Mouse (Mus musculus) limb, embryonic 11.5 days (tissue): Measurements from ENCODE around the gene Mmgt1. TPM values are rescaled to one million over a fixed set of nuclear protein-coding genes. Genes with fewer than 3 reads are reported as not detected.
A peak's percentile ranks its signal among the peaks of the same experiment; 100 is the strongest.

Experiments
- ATAC-seq: fragments of 200-750 bp; cut with Nextera tagmentation; 2 replicates; pipeline ENCODE4 v1.8.0; 2017; ENCODE audit warnings: low read depth; ENCODE audit not compliant: insufficient number of reproducible peaks, low FRiP score, low TSS enrichment
- DNase-seq: peaks from one replicate; pipeline ENCODE4 v3.0.0-alpha.2; 2015; ENCODE audit warnings: low spot score
- H3K27ac ChIP-seq: fragments of 300-500 bp; sonication (generic); replicated peaks from 2 replicates; pipeline ENCODE4 v1.5.1; 2014; ENCODE audit warnings: low read depth, mild to moderate bottlenecking, low read length
- H3K27me3 ChIP-seq: fragments of 300-500 bp; sonication (generic); 2 replicates; pipeline ENCODE4 v1.6.1; 2014; ENCODE audit warnings: mild to moderate bottlenecking, low read length, mixed read lengths; ENCODE audit not compliant: control insufficient read depth, insufficient read depth
- H3K36me3 ChIP-seq: fragments of 300-500 bp; sonication (generic); 2 replicates; pipeline ENCODE4 v1.6.1; 2014; ENCODE audit warnings: mild to moderate bottlenecking, low read length, moderate library complexity, mixed read lengths; ENCODE audit not compliant: control insufficient read depth, insufficient read depth
- H3K4me1 ChIP-seq: fragments of 300-500 bp; sonication (generic); 2 replicates; pipeline ENCODE4 v1.6.1; 2014; ENCODE audit warnings: low read length, mixed read lengths; ENCODE audit not compliant: control insufficient read depth, insufficient read depth
- H3K4me2 ChIP-seq: fragments of 300-500 bp; sonication (generic); 2 replicates; pipeline ENCODE4 v1.6.1; 2014; ENCODE audit warnings: low read depth, mild to moderate bottlenecking, moderate library complexity; ENCODE audit not compliant: severe bottlenecking
- H3K4me3 ChIP-seq: fragments of 300-500 bp; sonication (generic); 2 replicates; pipeline ENCODE4 v1.5.1; 2014; ENCODE audit warnings: low read depth, low read length
- H3K9ac ChIP-seq: fragments of 300-500 bp; sonication (generic); 2 replicates; pipeline ENCODE4 v1.6.1; 2014; ENCODE audit warnings: mild to moderate bottlenecking, low read length
- H3K9me3 ChIP-seq: fragments of 300-500 bp; sonication (generic); 2 replicates; pipeline ENCODE4 v1.6.1; 2016; ENCODE audit warnings: low read length; ENCODE audit not compliant: control insufficient read depth
- WGBS: fragments of 180-500 bp; shearing (Covaris S2); extraction: QIAGEN DNeasy Blood & Tissue Kit; methylation state at CpG from one replicate; pipeline ENCODE4 v1.1.7; 2014; 5-methylcytosine and 5-hydroxymethylcytosine counted together
- polyA plus RNA-seq: library from polyadenylated mRNA; unstranded; fragments of >200 nt; fragmentation: Nextera tagmentation; extraction: Ambion mirVana; gene quantifications from 2 replicates; pipeline ENCODE4 v1.2.1, GENCODE M21; 2014

Mmgt1 gene
- 34.5 and 41.4 TPM in 2 replicates for polyA plus RNA-seq

- WGBS = 15% methylated on average over 37 of the region's 44 CpGs
- H3K9me3 ChIP-seq = no peaks in the 10 kb centered on the region
- H3K27me3 ChIP-seq = no peaks in the 10 kb centered on the region
- H3K4me2 ChIP-seq = peak within 1 kb of the TSS; percentile 42
- peak; percentile 97 for ATAC-seq
- peak within 1 kb of the TSS; percentile 85 for H3K9ac ChIP-seq
- peak within 1 kb of the TSS; percentile 65 for H3K4me3 ChIP-seq
- H3K36me3 ChIP-seq = no peaks in the 10 kb centered on the region
- DNase-seq = peak; percentile 88
- no peak within 1 kb of the TSS for H3K27ac ChIP-seq
- no peaks in the 10 kb centered on the region for H3K4me1 ChIP-seq
These were observed at the start of gene Mmgt1 for GRCm38 (mm10) chrX:56597887-56598640. TSS of gene Mmgt1 (minus strand) at chrX:56598069.

DNA sequence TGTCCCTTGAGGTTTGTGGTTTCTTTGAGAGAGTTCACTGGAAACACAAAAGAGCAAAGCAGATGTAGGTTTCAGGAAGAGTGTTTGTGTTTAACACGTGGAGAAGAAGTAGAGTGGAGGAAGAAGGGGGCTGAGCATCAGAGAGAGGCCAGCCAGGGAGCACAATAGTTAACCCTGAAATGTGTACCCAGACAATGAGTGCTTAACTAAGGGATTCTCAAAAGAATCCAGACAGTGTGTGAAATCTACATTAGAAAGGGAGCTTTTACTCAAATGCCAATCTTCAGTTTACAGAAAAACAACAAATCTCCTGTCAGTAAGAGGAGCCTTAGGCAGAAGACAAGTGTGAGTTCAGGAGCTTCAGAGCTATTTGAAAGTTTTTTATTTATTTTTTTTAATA lies 42.2 kb upstream of the Mmgt1 start:
- Histone ChIP-seq H3K9me3 (no peaks in the 10 kb centered on the region), H3K4me1 (no peaks in the 10 kb centered on the region), H3K27ac (no peak overlapping the region), H3K9ac (no peak overlapping the region), H3K36me3 (no peaks in the 10 kb centered on the region), H3K4me2 (no peak overlapping the region), H3K27me3 (no peaks in the 10 kb centered on the region), H3K4me3 (no peak overlapping the region)
- DNase-seq (no peak), ATAC-seq (no peak)
- WGBS = 24% methylated on average over 1 of the region's 1 CpGs

DNA sequence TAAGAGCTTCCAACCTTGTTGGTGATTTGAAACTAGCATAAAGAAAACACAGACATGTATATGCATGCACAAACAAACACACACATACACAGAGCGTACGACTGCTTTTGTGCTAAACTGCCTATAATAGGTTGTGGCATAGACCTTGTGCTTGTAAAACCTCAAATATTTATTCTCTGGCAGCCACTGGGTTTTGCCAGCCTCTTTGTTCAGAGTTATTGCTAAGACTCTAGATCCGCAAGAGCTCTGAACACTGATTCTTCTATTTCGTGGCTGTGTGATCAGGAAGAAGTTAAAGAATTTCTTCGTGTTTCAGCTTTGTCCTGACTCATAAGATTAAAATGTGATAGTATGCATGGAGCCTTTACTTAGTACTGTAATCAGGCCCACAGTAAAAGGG lies 38.3 kb upstream of the Mmgt1 start:
- WGBS = 90% methylated on average over 5 of the region's 5 CpGs
- no peaks in the 10 kb centered on the region for H3K36me3 ChIP-seq
- H3K9me3 ChIP-seq = no peaks in the 10 kb centered on the region
- H3K9ac ChIP-seq = no peak overlapping the region
- H3K4me2 ChIP-seq = no peak overlapping the region
- no peaks in the 10 kb centered on the region for H3K4me1 ChIP-seq
- no peak overlapping the region for H3K4me3 ChIP-seq
- no peak overlapping the region for H3K27ac ChIP-seq
- DNase-seq (no peak), ATAC-seq (no peak)
- H3K27me3 ChIP-seq = no peaks in the 10 kb centered on the region

- H3K9me3 ChIP-seq = no peaks in the 10 kb centered on the region
- ATAC-seq = no peak
These were observed 17.4 kb upstream of the Mmgt1 start for GRCm38 (mm10) chrX:56615236-56615635.

GRCm38 (mm10) chrX:56610318-56610694 lies 12.4 kb upstream of the Mmgt1 start:
- Histone ChIP-seq H3K9ac (peak overlapping the region; percentile 56; the same call in 1 of the 2 replicates), H3K27me3 (no peaks in the 10 kb centered on the region), H3K4me3 (peak overlapping the region; percentile 60), H3K36me3 (no peaks in the 10 kb centered on the region), H3K27ac (no peak overlapping the region), H3K9me3 (no peaks in the 10 kb centered on the region), H3K4me2 (peak overlapping the region; percentile 52), H3K4me1 (no peaks in the 10 kb centered on the region)
- DNase-seq (peak; percentile 42), ATAC-seq (no peak)
- 21% methylated on average over 13 of the region's 13 CpGs for WGBS

More at GRCm38 (mm10) chrX:56615236-56615635, 17.4 kb upstream of the Mmgt1 start:
- Histone ChIP-seq H3K4me2 (no peak overlapping the region), H3K36me3 (no peaks in the 10 kb centered on the region), H3K4me3 (no peak overlapping the region), H3K27me3 (no peaks in the 10 kb centered on the region), H3K27ac (no peak overlapping the region), H3K4me1 (no peaks in the 10 kb centered on the region), H3K9ac (no peak overlapping the region)
- WGBS = 92% methylated on average over 2 of the region's 2 CpGs
- DNase-seq = no peak

DNA sequence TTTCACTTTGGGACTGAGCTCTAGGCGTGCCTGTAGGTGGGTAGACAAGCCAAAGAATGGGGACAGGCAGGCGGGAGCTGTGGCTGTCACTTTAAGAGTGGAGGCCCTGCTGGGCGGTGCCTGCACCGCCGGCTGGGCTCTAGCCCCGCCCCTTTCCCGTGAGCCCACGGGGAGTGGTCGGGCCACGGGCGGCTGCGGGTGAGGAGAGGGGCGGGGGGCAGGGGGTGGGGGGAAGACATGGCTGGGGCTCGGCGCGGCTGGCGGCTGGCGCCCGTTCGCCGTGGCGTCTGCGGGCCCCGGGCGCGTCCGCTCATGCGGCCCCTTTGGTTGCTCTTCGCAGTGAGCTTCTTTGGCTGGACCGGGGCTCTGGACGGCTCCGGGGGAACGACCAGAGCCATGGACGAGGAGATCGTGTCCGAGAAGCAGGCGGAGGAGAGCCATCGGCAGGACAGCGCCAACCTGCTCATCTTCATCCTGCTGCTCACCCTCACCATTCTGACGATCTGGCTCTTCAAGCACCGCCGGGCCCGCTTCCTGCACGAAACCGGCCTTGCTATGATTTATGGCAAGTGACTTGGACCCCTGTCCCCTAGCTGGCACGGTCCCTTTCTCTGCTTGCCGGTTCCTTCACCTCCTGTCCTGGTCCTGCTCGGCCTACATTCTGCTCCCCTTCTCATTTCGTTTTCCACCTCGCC lies 11.9 kb upstream of the Mmgt1 start, which contains the start of gene Slc9a6:
TSS of gene Slc9a6 (plus strand) at position 135 of the 695 bp plus-strand sequence.
- Histone ChIP-seq H3K4me1 (no peaks in the 10 kb centered on the region), H3K4me2 (peak within 1 kb of the TSS; percentile 52), H3K27me3 (no peaks in the 10 kb centered on the region), H3K4me3 (peak within 1 kb of the TSS; percentile 60), H3K9ac (peak within 1 kb of the TSS; percentile 56), H3K36me3 (no peaks in the 10 kb centered on the region), H3K27ac (0 out of 2 replicates have a peak within 1 kb of the TSS, but pooled peaks have one; percentile 22), H3K9me3 (no peaks in the 10 kb centered on the region)
- 12% methylated on average over 30 of the region's 50 CpGs for WGBS
- DNase-seq (peak; percentile 76), ATAC-seq (peak; percentile 94)

- Histone ChIP-seq H3K36me3 (no peaks in the 10 kb centered on the region), H3K4me2 (peak overlapping the region; percentile 34; the same call in 1 of the 2 replicates), H3K9me3 (no peaks in the 10 kb centered on the region), H3K4me1 (no peaks in the 10 kb centered on the region), H3K9ac (0 out of 2 replicates have a peak overlapping the region, but pooled peaks have one; percentile 56), H3K27me3 (no peaks in the 10 kb centered on the region), H3K4me3 (peak overlapping the region; percentile 60), H3K27ac (0 out of 2 replicates have a peak overlapping the region, but pooled peaks have one; percentile 22)
- ATAC-seq (no peak), DNase-seq (no peak)
- WGBS = 30% methylated on average over 7 of the region's 7 CpGs
These were observed 11.4 kb upstream of the Mmgt1 start for GRCm38 (mm10) chrX:56609285-56609622.

DNA sequence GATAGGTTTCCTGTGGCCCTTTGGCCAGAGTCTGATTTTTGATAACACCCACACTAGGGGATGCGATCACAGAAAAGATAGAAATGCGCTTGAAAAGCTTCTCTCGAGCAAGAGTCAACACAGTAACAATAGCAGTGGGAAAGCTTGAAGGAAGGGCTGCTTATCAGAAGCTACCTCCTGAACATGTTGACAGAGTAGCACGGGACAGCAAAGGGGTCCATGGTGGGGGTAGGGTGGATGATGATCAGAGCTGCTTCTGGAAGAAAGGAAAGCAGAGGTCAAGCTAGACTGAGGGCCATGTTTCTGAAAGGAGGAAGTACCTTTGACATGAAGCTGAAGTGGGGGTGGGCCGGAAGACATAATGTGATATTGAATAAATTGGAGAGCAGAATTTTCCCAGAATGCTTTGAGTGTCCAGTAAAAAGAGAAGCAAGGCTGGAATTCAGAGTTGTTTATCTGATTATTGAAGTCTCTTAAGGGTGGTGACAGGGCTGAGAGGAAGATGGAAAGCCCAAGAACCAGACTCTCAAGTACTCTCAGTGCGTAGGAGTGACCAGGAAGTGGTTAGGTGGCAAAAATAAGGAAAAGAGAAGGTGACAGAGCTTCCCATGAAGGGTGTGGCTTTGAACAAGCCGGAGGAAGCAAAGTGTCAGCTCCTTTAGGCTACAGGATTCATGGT lies 9.3 kb upstream of the Mmgt1 start:
- Histone ChIP-seq H3K4me2 (no peak overlapping the region), H3K27me3 (no peaks in the 10 kb centered on the region), H3K36me3 (no peaks in the 10 kb centered on the region), H3K9me3 (no peaks in the 10 kb centered on the region), H3K4me3 (no peak overlapping the region), H3K27ac (no peak overlapping the region), H3K9ac (no peak overlapping the region), H3K4me1 (no peaks in the 10 kb centered on the region)
- ATAC-seq = no peak
- 89% methylated on average over 7 of the region's 7 CpGs for WGBS
- DNase-seq = no peak
